Mouse (Mus musculus): Measurements from ENCODE around the gene Skida1.

DNA sequence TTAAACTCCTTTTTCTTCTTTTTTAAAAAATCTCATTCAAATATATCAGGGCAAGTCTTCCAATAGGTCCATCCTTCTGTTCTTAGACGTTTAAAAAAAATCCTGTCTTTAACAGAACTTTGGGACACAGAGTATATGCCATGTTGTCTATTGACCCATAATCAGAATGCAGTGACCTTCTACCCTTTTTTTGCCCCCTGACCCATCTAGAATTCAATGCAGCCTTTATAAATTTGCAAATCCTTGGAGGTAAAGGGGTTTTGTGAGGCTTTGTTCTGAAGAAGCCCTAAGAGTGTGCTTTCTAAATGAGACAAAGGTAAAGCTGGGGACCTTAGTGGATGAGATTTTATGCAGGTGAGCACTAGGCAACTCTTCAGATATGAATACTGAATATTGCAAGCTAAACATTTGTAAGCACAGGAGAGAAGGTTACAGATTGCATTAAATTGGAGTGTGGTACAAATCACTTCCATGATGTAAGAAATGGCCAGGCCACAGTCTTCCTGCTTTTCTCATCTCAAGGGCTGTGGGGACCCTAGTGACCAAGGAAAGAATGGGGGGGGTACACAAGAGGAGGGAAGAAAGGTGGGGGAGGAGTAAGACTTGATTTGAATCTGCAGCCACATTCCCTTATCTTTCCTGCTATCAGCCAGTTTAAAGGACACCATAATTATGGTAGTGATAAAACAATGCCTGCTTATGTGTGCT, 4.5 kb upstream of the Skida1 start:
- TF ChIP-seq CTCF (IDR thresholded peaks at IDR 0.05; ENCODE audit: extremely low read depth, insufficient read depth, low read length) (no peak), POLR2A (IDR thresholded peaks at IDR 0.05; ENCODE audit: extremely low read depth, insufficient read depth, low read length) (no peak)
